Mouse (Mus musculus) embryonic facial prominence, embryonic 14.5 days (tissue): Measurements from ENCODE around the gene Sh3bp4. TPM values are rescaled to one million over a fixed set of nuclear protein-coding genes. Genes with fewer than 3 reads are reported as not detected.

Experiments
- ATAC-seq: fragments of 200-750 bp; cut with Nextera tagmentation; 2 replicates; pipeline ENCODE4 v1.8.0; 2017; ENCODE audit warnings: low read depth, moderate number of reproducible peaks, moderate TSS enrichment
- DNase-seq: peaks from one replicate; pipeline ENCODE4 v3.0.0-alpha.2; 2015; ENCODE audit warnings: low spot score
- H3K27ac ChIP-seq: fragments of 300-500 bp; sonication (generic); replicated peaks from 2 replicates; pipeline ENCODE4 v1.5.1; 2014; ENCODE audit warnings: low read depth, mild to moderate bottlenecking, low read length, moderate library complexity
- H3K27me3 ChIP-seq: fragments of 300-500 bp; sonication (generic); replicated peaks from 2 replicates; pipeline ENCODE4 v1.6.1; 2014; ENCODE audit warnings: low read length; ENCODE audit not compliant: control insufficient read depth, insufficient read depth
- H3K36me3 ChIP-seq: fragments of 300-500 bp; sonication (generic); 2 replicates; pipeline ENCODE4 v1.6.1; 2014; ENCODE audit warnings: low read length, mixed read lengths; ENCODE audit not compliant: control insufficient read depth, insufficient read depth
- H3K4me1 ChIP-seq: fragments of 300-500 bp; sonication (generic); 2 replicates; pipeline ENCODE4 v1.6.1; 2014; ENCODE audit warnings: antibody characterized with exemption, low read length; ENCODE audit not compliant: control insufficient read depth, insufficient read depth
- H3K4me2 ChIP-seq: fragments of 300-500 bp; sonication (generic); 2 replicates; pipeline ENCODE4 v1.6.1; 2014; ENCODE audit warnings: low read depth, mild to moderate bottlenecking, low read length, moderate library complexity, mixed read lengths
- H3K4me3 ChIP-seq: fragments of 300-500 bp; sonication (generic); 2 replicates; pipeline ENCODE4 v1.5.1; 2014; ENCODE audit warnings: low read depth, mild to moderate bottlenecking, low read length
- H3K9ac ChIP-seq: fragments of 300-500 bp; sonication (generic); 2 replicates; pipeline ENCODE4 v1.6.1; 2014; ENCODE audit warnings: low read depth, mild to moderate bottlenecking, low read length, moderate library complexity, mixed read lengths
- H3K9me3 ChIP-seq: fragments of 300-500 bp; sonication (generic); 2 replicates; pipeline ENCODE4 v1.6.1; 2016; ENCODE audit warnings: low read length; ENCODE audit not compliant: control insufficient read depth
- WGBS: fragments of 180-500 bp; shearing (Covaris S2); extraction: QIAGEN DNeasy Blood & Tissue Kit; methylation state at CpG from one replicate; pipeline ENCODE4 v1.1.7; 2014; 5-methylcytosine and 5-hydroxymethylcytosine counted together
- polyA plus RNA-seq: library from polyadenylated mRNA; unstranded; fragments of >200 nt; fragmentation: Nextera tagmentation; extraction: Ambion mirVana; gene quantifications from 2 replicates; pipeline ENCODE4 v1.2.1, GENCODE M21; 2014

The Sh3bp4 gene
- polyA plus RNA-seq, 1 experiment from 2014 or later, result 23.1 TPM

DNA sequence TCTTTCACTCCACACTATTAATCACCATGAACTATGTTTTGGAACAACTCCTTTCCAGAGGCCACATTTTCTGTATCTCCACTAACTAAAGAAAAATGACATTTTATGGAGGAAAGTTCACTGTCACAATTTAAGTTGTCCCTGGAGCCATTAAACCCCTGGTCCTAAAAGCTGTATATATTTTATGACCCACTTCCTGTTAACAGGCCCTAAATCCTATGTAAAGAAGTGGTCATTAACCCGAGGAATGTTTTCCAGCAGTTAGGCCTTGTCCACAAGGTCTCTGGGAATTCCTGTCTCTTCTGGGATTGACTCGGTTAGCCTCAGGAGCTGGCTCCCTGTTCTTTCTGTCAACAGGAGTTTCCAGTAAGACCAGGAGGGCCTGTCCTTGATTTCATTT is 30.4 kb upstream of the Sh3bp4 start:
- Histone ChIP-seq H3K4me1 (peaks cover 6% of the 10 kb centered on the region), H3K4me2 (no peak overlapping the region), H3K9ac (no peak overlapping the region), H3K9me3 (no peaks in the 10 kb centered on the region), H3K27ac (no peak overlapping the region), H3K36me3 (no peaks in the 10 kb centered on the region), H3K4me3 (no peak overlapping the region), H3K27me3 (no peaks in the 10 kb centered on the region)
- ATAC-seq (no peak), DNase-seq (no peak)
- WGBS, result 56% methylated on average over 2 of the region's 2 CpGs

GRCm38 (mm10) chr1:89041290-89041689 is 28.9 kb upstream of the Sh3bp4 start:
- ATAC-seq (no peak), DNase-seq (peak; percentile 47)
- H3K27ac ChIP-seq, result no peak overlapping the region

GRCm38 (mm10) chr1:89042081-89042480 is 28.1 kb upstream of the Sh3bp4 start:
- 81% methylated on average over 4 of the region's 4 CpGs for WGBS
- H3K27me3 ChIP-seq, result no peaks in the 10 kb centered on the region
- ATAC-seq, result no peak
- no peaks in the 10 kb centered on the region for H3K36me3 ChIP-seq
- no peak for DNase-seq
- H3K4me2 ChIP-seq, result no peak overlapping the region
- H3K4me3 ChIP-seq, result no peak overlapping the region
- H3K9me3 ChIP-seq, result no peaks in the 10 kb centered on the region
- peaks cover 6% of the 10 kb centered on the region for H3K4me1 ChIP-seq
- no peak overlapping the region for H3K9ac ChIP-seq
- H3K27ac ChIP-seq, result no peak overlapping the region

More at GRCm38 (mm10) chr1:89041290-89041689, 28.9 kb upstream of the Sh3bp4 start:
- H3K9me3 ChIP-seq, result no peaks in the 10 kb centered on the region
- no peak overlapping the region for H3K4me3 ChIP-seq
- H3K4me1 ChIP-seq, result peaks cover 6% of the 10 kb centered on the region
- H3K27me3 ChIP-seq, result no peaks in the 10 kb centered on the region
- H3K4me2 ChIP-seq, result no peak overlapping the region
- no peak overlapping the region for H3K9ac ChIP-seq
- H3K36me3 ChIP-seq, result no peaks in the 10 kb centered on the region
- 55% methylated on average over 5 of the region's 5 CpGs for WGBS

DNA sequence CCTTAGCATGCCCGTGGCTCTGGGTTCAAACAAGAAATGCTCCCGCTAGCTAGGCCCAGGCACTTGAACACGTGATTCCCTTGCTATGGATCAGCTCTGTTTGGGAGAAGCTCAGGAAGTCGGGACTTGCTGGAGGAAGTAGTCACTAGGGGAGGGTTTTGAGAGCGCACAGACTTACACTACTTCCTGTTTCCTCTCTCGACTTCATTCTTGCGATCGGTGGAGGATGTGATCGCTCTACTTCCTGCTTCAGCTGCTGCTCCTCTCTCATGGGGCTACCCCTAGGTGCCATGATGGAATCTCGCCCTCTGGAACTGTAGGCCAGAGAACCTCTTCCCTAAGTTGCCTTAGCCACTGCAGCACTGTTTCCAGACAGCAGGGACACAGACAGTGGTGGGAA is 27.3 kb upstream of the Sh3bp4 start:
- ATAC-seq, result no peak
- WGBS, result 91% methylated on average over 10 of the region's 10 CpGs
- Histone ChIP-seq H3K27ac (no peak overlapping the region), H3K4me2 (no peak overlapping the region), H3K4me3 (no peak overlapping the region), H3K27me3 (no peaks in the 10 kb centered on the region), H3K4me1 (peaks cover 6% of the 10 kb centered on the region), H3K9me3 (no peaks in the 10 kb centered on the region), H3K9ac (no peak overlapping the region), H3K36me3 (no peaks in the 10 kb centered on the region)
- no peak for DNase-seq

- DNase-seq (peak; percentile 29), ATAC-seq (no peak)
- H3K4me2 ChIP-seq, result no peak overlapping the region
- H3K4me1 ChIP-seq, result peaks cover 6% of the 10 kb centered on the region
- no peaks in the 10 kb centered on the region for H3K9me3 ChIP-seq
- H3K4me3 ChIP-seq, result no peak overlapping the region
- H3K9ac ChIP-seq, result no peak overlapping the region
- no peaks in the 10 kb centered on the region for H3K36me3 ChIP-seq
- no peak overlapping the region for H3K27ac ChIP-seq
- no peaks in the 10 kb centered on the region for H3K27me3 ChIP-seq
- WGBS, result 44% methylated on average over 8 of the region's 8 CpGs
Observed at GRCm38 (mm10) chr1:89045403-89045802, 24.8 kb upstream of the Sh3bp4 start.

GRCm38 (mm10) chr1:89049506-89049905 is 20.7 kb upstream of the Sh3bp4 start:
- no peaks in the 10 kb centered on the region for H3K4me1 ChIP-seq
- H3K9me3 ChIP-seq, result no peaks in the 10 kb centered on the region
- ATAC-seq (no peak), DNase-seq (no peak)
- H3K4me3 ChIP-seq, result no peak overlapping the region
- no peak overlapping the region for H3K27ac ChIP-seq
- 86% methylated on average over 4 of the region's 4 CpGs for WGBS
- H3K4me2 ChIP-seq, result no peak overlapping the region
- H3K9ac ChIP-seq, result no peak overlapping the region
- H3K36me3 ChIP-seq, result no peaks in the 10 kb centered on the region
- no peaks in the 10 kb centered on the region for H3K27me3 ChIP-seq

DNA sequence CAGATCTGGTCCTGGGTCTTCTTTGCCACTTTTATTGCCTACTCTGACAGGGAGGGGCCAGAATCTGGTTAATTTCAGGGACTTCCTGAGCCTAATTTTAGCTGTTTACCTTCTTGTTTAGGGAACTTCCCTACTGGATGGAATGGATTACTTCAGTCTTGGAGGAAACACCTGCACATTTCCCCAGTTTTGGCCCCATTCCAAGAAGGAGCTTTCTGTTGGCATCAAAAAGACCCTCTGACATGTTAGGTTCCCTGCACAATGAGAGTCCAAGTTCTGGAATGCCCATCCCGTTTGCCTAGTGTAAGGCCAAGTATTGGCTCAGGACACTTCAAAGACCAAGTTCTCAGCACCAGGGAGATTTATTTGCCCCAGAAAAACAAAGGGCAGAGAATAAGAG is 14.0 kb upstream of the Sh3bp4 start:
- Histone ChIP-seq H3K9me3 (peaks cover 9% of the 10 kb centered on the region), H3K27ac (no peak overlapping the region), H3K27me3 (no peaks in the 10 kb centered on the region), H3K9ac (no peak overlapping the region), H3K4me3 (no peak overlapping the region), H3K4me1 (no peaks in the 10 kb centered on the region), H3K4me2 (no peak overlapping the region), H3K36me3 (no peaks in the 10 kb centered on the region)
- ATAC-seq, result no peak
- WGBS, result 64% methylated on average over 1 of the region's 1 CpGs
- DNase-seq, result no peak

GRCm38 (mm10) chr1:89057430-89057829 is 12.8 kb upstream of the Sh3bp4 start:
- Histone ChIP-seq H3K27ac (no peak overlapping the region), H3K9ac (no peak overlapping the region), H3K27me3 (no peaks in the 10 kb centered on the region), H3K4me1 (no peaks in the 10 kb centered on the region), H3K4me3 (no peak overlapping the region), H3K36me3 (no peaks in the 10 kb centered on the region), H3K4me2 (no peak overlapping the region), H3K9me3 (peaks cover 15% of the 10 kb centered on the region)
- WGBS, result 70% methylated on average over 3 of the region's 3 CpGs
- ATAC-seq (no peak), DNase-seq (no peak)

- Histone ChIP-seq H3K9ac (no peak overlapping the region), H3K4me1 (no peaks in the 10 kb centered on the region), H3K36me3 (no peaks in the 10 kb centered on the region), H3K27me3 (no peaks in the 10 kb centered on the region), H3K9me3 (peaks cover 15% of the 10 kb centered on the region), H3K27ac (no peak overlapping the region), H3K4me3 (no peak overlapping the region), H3K4me2 (no peak overlapping the region)
- ATAC-seq, result no peak
- WGBS, result 94% methylated on average over 1 of the region's 1 CpGs
- no peak for DNase-seq
Observed at GRCm38 (mm10) chr1:89058011-89058410, 12.2 kb upstream of the Sh3bp4 start.
